Mouse (Mus musculus): Measurements from ENCODE around the gene Nid2.

Gene Nid2

GRCm38 (mm10) chr14:19751025-19751771 is at the start of gene Nid2:
Gene Nid2, plus strand, starts transcription at chr14:19751265.
- DNase-seq: peak; percentile 86

GRCm38 (mm10) chr14:19701546-19701945 is 49.5 kb upstream of the Nid2 start:
- DNase-seq: no peak

GRCm38 (mm10) chr14:19705649-19706048 is 45.4 kb upstream of the Nid2 start:
- peak; percentile 70 for DNase-seq

- DNase-seq: peak; percentile 57
Observed at GRCm38 (mm10) chr14:19706454-19706853, 44.6 kb upstream of the Nid2 start.

- no peak for DNase-seq
Observed at GRCm38 (mm10) chr14:19706997-19707396, 44.1 kb upstream of the Nid2 start.

- DNase-seq: no peak
Observed at GRCm38 (mm10) chr14:19707721-19708507, 43.2 kb upstream of the Nid2 start.

- peak; percentile 7 for DNase-seq
Observed at GRCm38 (mm10) chr14:19709161-19709560, 41.9 kb upstream of the Nid2 start.

- DNase-seq: no peak
Observed at GRCm38 (mm10) chr14:19711771-19712170, 39.3 kb upstream of the Nid2 start.

GRCm38 (mm10) chr14:19713067-19713466 is 38.0 kb upstream of the Nid2 start:
- peak; percentile 11 for DNase-seq

GRCm38 (mm10) chr14:19719077-19719476 is 32.0 kb upstream of the Nid2 start:
- DNase-seq: no peak

- DNase-seq: no peak
Observed at GRCm38 (mm10) chr14:19720044-19720611, 30.9 kb upstream of the Nid2 start.

GRCm38 (mm10) chr14:19728278-19728677 is 22.8 kb upstream of the Nid2 start:
- DNase-seq: no peak

- no peak for DNase-seq
Observed at GRCm38 (mm10) chr14:19728737-19729136, 22.3 kb upstream of the Nid2 start.

GRCm38 (mm10) chr14:19732097-19732496 is 19.0 kb upstream of the Nid2 start:
- DNase-seq: no peak

- DNase-seq: peak; percentile 26
Observed at GRCm38 (mm10) chr14:19733490-19734282, 17.4 kb upstream of the Nid2 start.

- DNase-seq: no peak
Observed at GRCm38 (mm10) chr14:19735303-19735702, 15.8 kb upstream of the Nid2 start.

- no peak for DNase-seq
Observed at GRCm38 (mm10) chr14:19737568-19737967, 13.5 kb upstream of the Nid2 start.

- no peak for DNase-seq
Observed at GRCm38 (mm10) chr14:19738094-19738843, 12.8 kb upstream of the Nid2 start.

GRCm38 (mm10) chr14:19739416-19740146 is 11.5 kb upstream of the Nid2 start:
- DNase-seq: no peak

- DNase-seq: no peak
Observed at GRCm38 (mm10) chr14:19740147-19740738, 10.8 kb upstream of the Nid2 start.

- DNase-seq: no peak
Observed at GRCm38 (mm10) chr14:19744876-19745275, 6.2 kb upstream of the Nid2 start.

All from liver (tissue).